Mouse (Mus musculus): Measurements from ENCODE around the gene Nepn.

GRCm38 (mm10) chr10:52374651-52375050 is 14.1 kb upstream of the Nepn start:
- TF ChIP-seq CTCF (conservative IDR thresholded peaks at IDR 0.05 in 1 of 2, IDR thresholded peaks at IDR 0.05 in 1 of 2; ENCODE audit: low read depth in 2 of 2, low read length in 2 of 2) (no peak), NRF1 (IDR thresholded peaks at IDR 0.05; ENCODE audit: low read depth, low read length) (no peak), POLR2A (IDR thresholded peaks at IDR 0.05; ENCODE audit: low read depth, low read length) (no peak), USF1 (IDR thresholded peaks at IDR 0.05; ENCODE audit: low read depth, low read length) (no peak), TCF12 (IDR thresholded peaks at IDR 0.05; ENCODE audit: low read depth, low read length) (no peak), UBTF (IDR thresholded peaks at IDR 0.05; ENCODE audit: low read depth, low read length) (no peak), MXI1 (IDR thresholded peaks at IDR 0.05; ENCODE audit: low read depth, low read length) (no peak), TBP (conservative IDR thresholded peaks at IDR 0.05; ENCODE audit: low read depth, low read length) (no peak), SMC3 (IDR thresholded peaks at IDR 0.05; ENCODE audit: low read depth, low read length) (no peak)
